Mouse (Mus musculus) intestine, embryonic 16.5 days (tissue): ENCODE measurements around the gene Drap1. TPM values are rescaled to one million over a fixed set of nuclear protein-coding genes. Genes with fewer than 3 reads are reported as not detected.

Source experiments
- ATAC-seq: fragments of 200-750 bp; cut with Nextera tagmentation; 2 replicates; pipeline ENCODE4 v1.8.0; 2017; ENCODE audit warnings: moderate TSS enrichment, moderate library complexity
- H3K27ac ChIP-seq: fragments of 300-500 bp; sonication (generic); 2 replicates; pipeline ENCODE4 v1.5.1; 2014; ENCODE audit warnings: mild to moderate bottlenecking, low read length
- H3K27me3 ChIP-seq: fragments of 300-500 bp; sonication (generic); replicated peaks from 2 replicates; pipeline ENCODE4 v1.6.1; 2014; ENCODE audit warnings: low read length, control low read depth, mixed read lengths; ENCODE audit not compliant: control insufficient read depth, insufficient read depth
- H3K36me3 ChIP-seq: fragments of 300-500 bp; sonication (generic); 2 replicates; pipeline ENCODE4 v1.6.1; 2014; ENCODE audit warnings: low read length, control low read depth; ENCODE audit not compliant: control insufficient read depth, insufficient read depth
- H3K4me1 ChIP-seq: fragments of 300-500 bp; sonication (generic); 2 replicates; pipeline ENCODE4 v1.6.1; 2014; ENCODE audit warnings: low read length, control low read depth, mixed read lengths; ENCODE audit not compliant: control insufficient read depth, insufficient read depth
- H3K4me2 ChIP-seq: fragments of 300-500 bp; sonication (generic); 2 replicates; pipeline ENCODE4 v1.6.1; 2014; ENCODE audit warnings: low read depth, low read length, control low read depth
- H3K4me3 ChIP-seq: fragments of 300-500 bp; sonication (generic); 2 replicates; pipeline ENCODE4 v1.5.1; 2014; ENCODE audit warnings: mild to moderate bottlenecking, low read length
- H3K9ac ChIP-seq: fragments of 300-500 bp; sonication (generic); 2 replicates; pipeline ENCODE4 v1.6.1; 2014; ENCODE audit warnings: low read depth, low read length
- H3K9me3 ChIP-seq: fragments of 300-500 bp; sonication (generic); 2 replicates; pipeline ENCODE4 v1.6.1; 2016; ENCODE audit warnings: low read length, control low read depth; ENCODE audit not compliant: control insufficient read depth
- WGBS: fragments of 180-500 bp; shearing (Covaris S2); extraction: QIAGEN DNeasy Blood & Tissue Kit; methylation state at CpG from one replicate; pipeline ENCODE4 v1.1.7; 2014; 5-methylcytosine and 5-hydroxymethylcytosine counted together
- polyA plus RNA-seq: library from polyadenylated mRNA; unstranded; fragments of >200 nt; fragmentation: Nextera tagmentation; extraction: Ambion mirVana; gene quantifications from 2 replicates; pipeline ENCODE4 v1.2.1, GENCODE M21; 2015

The Drap1 gene
- polyA plus RNA-seq, result 175 and 180 TPM in 2 replicates

DNA sequence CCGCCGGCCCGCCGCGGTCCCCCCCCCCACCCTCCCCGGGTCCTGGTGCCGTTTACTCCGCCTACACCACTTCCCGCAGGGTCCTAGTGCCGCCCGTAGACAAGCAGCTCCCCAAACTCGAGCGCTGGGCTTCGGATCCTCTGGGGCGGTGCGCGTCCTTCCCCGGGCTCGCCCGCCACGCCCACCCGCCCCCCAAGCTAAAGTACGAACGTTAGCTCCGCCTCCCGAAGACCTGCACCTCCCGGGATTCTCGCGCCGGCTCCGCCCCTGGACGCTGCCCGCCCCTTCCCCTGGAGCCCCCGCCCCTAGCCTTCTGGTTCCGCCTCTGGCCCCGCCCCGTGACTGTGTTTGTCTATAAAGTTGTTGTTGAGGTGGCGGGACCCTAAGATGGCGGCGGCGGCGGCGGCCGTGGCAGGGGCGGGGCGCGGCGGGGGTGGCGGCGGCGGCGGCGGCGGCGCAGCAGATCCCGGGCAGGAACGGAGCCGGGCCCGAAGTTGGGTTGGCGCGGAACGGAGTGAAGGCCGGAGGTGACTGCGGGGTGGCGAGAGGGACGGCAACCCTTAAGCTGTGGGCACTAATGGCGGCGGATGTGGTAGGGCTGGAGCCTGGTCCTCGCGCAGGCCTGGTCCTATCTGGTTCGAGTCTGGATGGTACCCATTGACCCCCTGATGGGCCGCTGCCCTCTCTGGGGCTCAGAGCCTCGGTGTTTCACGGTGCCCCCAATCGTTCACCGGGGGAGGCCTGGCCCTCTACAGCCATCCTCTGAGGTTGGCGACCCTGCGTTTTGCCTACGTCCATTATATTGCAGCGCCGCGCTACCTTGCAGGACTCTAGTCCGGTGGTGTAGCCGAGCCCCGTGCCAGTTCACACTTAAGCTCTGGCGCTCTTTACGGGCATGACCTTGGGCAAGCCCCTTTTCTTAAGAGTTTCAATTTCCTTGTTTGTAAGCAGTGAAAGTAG lies at the start of gene Drap1, which contains the start of gene AI837181:
Gene Drap1, minus strand, starts transcription at position 198 of the 960 bp plus-strand sequence.
Gene AI837181, plus strand, starts transcription at position 363 of the 960 bp plus-strand sequence.
- Histone ChIP-seq H3K4me2 (peak within 1 kb of the TSS; percentile 87), H3K27ac (peak within 1 kb of the TSS; percentile 89), H3K4me1 (peaks cover 21% of the 10 kb centered on the region), H3K9ac (peak within 1 kb of the TSS; percentile 93), H3K27me3 (no peaks in the 10 kb centered on the region), H3K36me3 (peaks cover 9% of the 10 kb centered on the region; the same call in 1 of the 2 replicates), H3K9me3 (no peaks in the 10 kb centered on the region), H3K4me3 (peak within 1 kb of the TSS; percentile 81)
- WGBS, result under 1% methylated on average over 78 of the region's 87 CpGs
- ATAC-seq, result peak; percentile 92

DNA sequence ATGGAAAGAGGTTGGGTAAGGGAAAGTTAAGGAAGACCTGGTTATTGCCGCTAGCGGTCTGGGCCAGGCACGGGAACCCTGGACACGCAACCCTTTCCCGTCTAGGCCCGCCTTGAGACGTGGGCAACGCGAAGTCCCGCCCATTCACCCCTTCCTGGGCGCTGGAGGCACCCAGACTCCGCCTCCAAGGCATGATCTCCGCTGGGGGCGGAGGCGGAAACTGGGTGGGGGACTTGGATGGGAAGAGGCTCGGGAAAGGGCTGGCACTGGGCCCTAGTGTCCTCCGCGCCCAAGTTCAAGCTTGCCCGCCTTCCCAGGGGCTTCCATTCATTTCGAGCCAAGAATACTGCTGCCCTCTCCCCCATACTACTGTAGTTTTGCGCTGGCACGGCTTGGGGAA lies 48.9 kb upstream of the Drap1 start, which contains the start of gene Efemp2:
Gene Efemp2, plus strand, starts transcription at position 235 of the 400 bp plus-strand sequence.
- Histone ChIP-seq H3K4me3 (peak within 1 kb of the TSS; percentile 62), H3K9ac (peak within 1 kb of the TSS; percentile 80), H3K9me3 (no peaks in the 10 kb centered on the region), H3K36me3 (no peaks in the 10 kb centered on the region), H3K27ac (peak within 1 kb of the TSS; percentile 88), H3K4me1 (peaks cover 8% of the 10 kb centered on the region), H3K4me2 (peak within 1 kb of the TSS; percentile 97), H3K27me3 (no peaks in the 10 kb centered on the region)
- ATAC-seq, result peak; percentile 77
- 3% methylated on average over 22 of the region's 22 CpGs for WGBS

DNA sequence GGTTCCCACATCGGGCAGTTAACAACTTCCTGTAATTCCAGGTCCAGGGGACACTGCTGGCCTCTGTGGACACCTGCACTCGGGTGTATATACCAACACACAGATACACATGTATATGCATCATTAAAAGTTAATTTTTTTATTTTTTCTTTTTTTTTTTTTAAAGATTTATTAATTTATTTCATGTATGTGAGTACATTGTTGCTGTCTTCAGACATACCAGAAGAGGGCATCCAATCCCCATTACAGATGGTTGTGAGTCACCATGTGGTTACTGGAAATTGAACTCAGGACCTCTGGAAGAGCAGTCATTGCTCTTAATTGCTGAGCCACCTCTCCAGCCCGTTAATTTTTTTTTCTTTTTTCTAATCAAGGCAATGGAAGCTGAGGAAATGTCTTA lies 48.1 kb upstream of the Drap1 start:
- Histone ChIP-seq H3K9me3 (no peaks in the 10 kb centered on the region), H3K4me1 (peaks cover 8% of the 10 kb centered on the region), H3K9ac (no peak overlapping the region), H3K4me3 (no peak overlapping the region), H3K27ac (no peak overlapping the region), H3K4me2 (no peak overlapping the region), H3K36me3 (no peaks in the 10 kb centered on the region), H3K27me3 (no peaks in the 10 kb centered on the region)
- no peak for ATAC-seq
- WGBS, result 80% methylated on average over 3 of the region's 3 CpGs

DNA sequence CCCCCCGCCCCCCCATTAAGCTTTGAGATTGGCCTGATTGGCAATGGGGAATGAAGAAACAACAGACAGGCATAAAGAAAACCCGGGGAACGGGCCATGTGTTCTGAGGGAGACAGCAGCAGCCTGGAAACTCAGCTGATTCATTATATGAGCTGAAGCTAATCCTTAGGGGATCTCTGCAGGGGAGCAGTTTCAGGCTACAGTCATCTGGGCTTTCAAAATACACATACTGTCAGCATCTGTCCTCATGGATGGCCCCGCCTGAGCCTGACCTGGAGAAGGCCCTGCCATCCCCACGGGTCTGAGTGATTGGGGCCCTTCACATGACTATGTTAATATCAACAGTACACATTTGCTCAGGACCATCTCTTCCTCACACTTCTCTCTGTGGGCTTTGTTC lies 47.1 kb upstream of the Drap1 start:
- Histone ChIP-seq H3K27ac (no peak overlapping the region), H3K4me1 (peaks cover 8% of the 10 kb centered on the region), H3K27me3 (no peaks in the 10 kb centered on the region), H3K4me2 (no peak overlapping the region), H3K9me3 (no peaks in the 10 kb centered on the region), H3K36me3 (0 out of 2 replicates have a peak, but pooled peaks cover 4% of the 10 kb centered on the region), H3K4me3 (no peak overlapping the region), H3K9ac (no peak overlapping the region)
- 58% methylated on average over 5 of the region's 5 CpGs for WGBS
- ATAC-seq, result no peak

DNA sequence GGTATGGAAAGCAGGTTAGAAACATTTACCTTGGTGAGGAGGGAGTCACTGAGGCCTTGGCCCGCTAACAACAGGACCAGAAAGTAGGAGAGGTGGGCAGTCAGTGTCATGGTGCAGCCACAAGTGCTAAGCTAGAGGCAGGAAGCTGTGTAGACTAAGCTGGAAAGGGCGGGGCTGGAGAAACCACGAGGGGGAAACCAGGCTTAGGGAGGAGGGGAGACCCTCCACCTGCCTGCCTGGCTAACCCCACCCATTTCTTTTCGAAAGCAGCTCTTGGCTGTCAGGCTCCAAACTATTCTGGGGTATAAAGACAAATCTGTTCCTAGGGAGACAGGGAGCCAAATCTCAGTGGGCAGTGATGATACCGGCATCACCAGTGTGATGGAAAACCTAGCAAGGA lies 43.6 kb upstream of the Drap1 start, which contains the start of gene Ctsw:
Gene Ctsw, minus strand, starts transcription at position 134 of the 400 bp plus-strand sequence.
- WGBS, result 52% methylated on average over 5 of the region's 5 CpGs

DNA sequence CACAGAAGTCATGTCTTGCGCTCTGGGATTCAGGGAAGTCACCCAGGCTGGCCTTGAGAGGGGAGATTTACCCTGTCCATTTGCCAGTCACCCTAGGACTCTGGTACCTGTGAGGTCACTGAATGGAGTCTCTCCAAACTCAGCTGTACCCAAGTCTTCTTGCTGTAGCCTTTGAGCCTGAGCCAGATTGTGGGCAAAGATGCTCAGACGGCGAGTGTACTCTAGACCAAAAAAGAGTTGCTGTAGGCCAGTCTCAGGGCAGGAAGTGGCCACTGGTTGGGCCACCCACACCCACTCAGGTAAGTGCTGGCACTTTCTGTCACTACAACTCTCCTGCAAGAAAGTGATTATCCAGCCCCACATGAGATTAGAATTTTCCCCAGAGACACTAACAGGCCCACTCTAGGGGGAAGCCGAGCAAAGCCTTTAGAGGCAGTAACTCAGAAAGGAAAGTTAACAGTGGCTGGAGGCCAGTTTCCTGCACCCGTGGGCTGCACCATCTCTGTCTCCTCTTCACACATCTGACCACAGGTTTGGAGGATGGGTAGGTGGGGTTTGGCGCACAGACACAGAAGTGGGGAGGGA lies 42.2 kb upstream of the Drap1 start:
- 89% methylated on average over 6 of the region's 6 CpGs for WGBS
- Histone ChIP-seq H3K4me3 (no peak overlapping the region), H3K4me2 (no peak overlapping the region), H3K36me3 (peaks cover 18% of the 10 kb centered on the region), H3K9ac (no peak overlapping the region), H3K4me1 (no peaks in the 10 kb centered on the region), H3K27ac (no peak overlapping the region), H3K27me3 (no peaks in the 10 kb centered on the region), H3K9me3 (no peaks in the 10 kb centered on the region)
- no peak for ATAC-seq

More for the DNA sequence above, 43.6 kb upstream of the Drap1 start, which contains the start of gene Ctsw:
- Histone ChIP-seq H3K27ac (no peak within 1 kb of the TSS), H3K9me3 (no peaks in the 10 kb centered on the region), H3K36me3 (peaks cover 18% of the 10 kb centered on the region), H3K9ac (no peak within 1 kb of the TSS), H3K4me1 (no peaks in the 10 kb centered on the region), H3K4me2 (no peak within 1 kb of the TSS), H3K4me3 (no peak within 1 kb of the TSS), H3K27me3 (no peaks in the 10 kb centered on the region)
- no peak for ATAC-seq

DNA sequence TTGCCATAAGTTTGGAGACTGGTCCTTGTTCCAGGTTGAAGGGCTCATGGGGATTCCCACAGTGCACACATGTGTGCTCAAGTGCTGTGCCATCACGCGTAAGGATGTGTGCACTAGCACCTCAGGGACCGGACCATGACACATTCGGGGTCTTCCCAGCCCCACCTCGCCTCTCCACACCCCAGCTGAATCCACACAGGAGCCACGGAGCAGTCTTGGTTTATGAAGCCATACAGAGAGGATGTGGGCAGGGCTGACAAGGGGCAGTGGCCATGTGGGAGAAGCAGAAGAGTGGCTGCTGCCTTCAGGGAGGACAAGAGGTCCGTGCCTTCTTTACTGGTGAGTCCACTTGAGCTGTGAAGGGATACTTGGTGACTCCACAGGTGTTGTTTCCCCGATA lies 40.3 kb upstream of the Drap1 start:
- no peak overlapping the region for H3K27ac ChIP-seq
- H3K27me3 ChIP-seq, result no peaks in the 10 kb centered on the region
- WGBS, result 95% methylated on average over 8 of the region's 8 CpGs
- H3K4me3 ChIP-seq, result no peak overlapping the region
- H3K4me1 ChIP-seq, result peaks cover 8% of the 10 kb centered on the region
- no peaks in the 10 kb centered on the region for H3K9me3 ChIP-seq
- ATAC-seq, result no peak
- H3K4me2 ChIP-seq, result no peak overlapping the region
- peaks cover 20% of the 10 kb centered on the region for H3K36me3 ChIP-seq
- no peak overlapping the region for H3K9ac ChIP-seq

DNA sequence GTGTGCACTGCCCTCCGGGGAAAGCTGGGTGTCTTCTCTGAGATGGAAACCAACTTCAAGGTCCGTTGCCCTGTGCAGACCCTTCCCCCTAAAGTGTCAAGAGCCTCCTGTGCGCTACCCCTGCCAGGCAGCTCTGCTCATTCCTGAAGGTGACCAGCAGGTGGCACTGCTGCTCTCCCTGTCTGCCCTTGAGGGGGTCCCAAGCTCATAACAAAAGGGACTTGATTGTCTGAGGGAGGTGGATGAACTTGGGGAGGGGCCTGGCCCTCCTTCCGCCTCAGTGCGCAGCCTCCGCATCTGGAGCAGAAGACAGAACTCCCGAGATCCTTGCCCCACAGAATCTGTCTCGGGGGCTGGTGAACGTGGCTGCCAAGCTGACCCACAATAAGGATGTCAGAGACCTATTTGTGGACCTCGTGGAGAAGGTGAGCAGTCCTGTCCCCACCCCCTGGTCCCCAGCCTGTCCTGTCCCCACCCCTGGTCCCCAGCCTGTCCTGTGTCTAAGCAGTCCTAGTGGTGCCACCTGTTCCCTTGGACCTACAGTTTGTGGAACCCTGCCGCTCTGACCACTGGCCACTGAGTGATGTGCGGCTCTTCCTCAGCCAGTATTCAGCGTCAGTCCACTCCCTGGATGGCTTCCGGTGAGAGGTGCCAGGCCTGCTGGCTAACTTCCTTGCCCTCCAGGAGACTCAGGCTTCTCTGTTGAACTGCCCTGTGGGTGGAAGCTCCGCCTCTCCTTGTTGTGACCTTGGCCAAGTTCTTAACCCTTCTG lies 39.2 kb upstream of the Drap1 start:
- peaks cover 20% of the 10 kb centered on the region for H3K36me3 ChIP-seq
- peak overlapping the region; percentile 30 for H3K4me2 ChIP-seq
- H3K4me1 ChIP-seq, result peaks cover 10% of the 10 kb centered on the region
- peak; percentile 5; the same call in 1 of the 2 replicates for ATAC-seq
- H3K27ac ChIP-seq, result no peak overlapping the region
- no peaks in the 10 kb centered on the region for H3K9me3 ChIP-seq
- peak overlapping the region; percentile 49 for H3K9ac ChIP-seq
- no peaks in the 10 kb centered on the region for H3K27me3 ChIP-seq
- 37% methylated on average over 15 of the region's 15 CpGs for WGBS
- peak overlapping the region; percentile 24 for H3K4me3 ChIP-seq
